Mouse (Mus musculus): ENCODE data around the gene Scn4b.

The Scn4b gene

GRCm38 (mm10) chr9:45138191-45139032 lies at the start of gene Scn4b:
Gene Scn4b, plus strand, starts transcription at chr9:45138395.
- DNase-seq = peak; percentile 55

GRCm38 (mm10) chr9:45090811-45091210 lies 47.4 kb upstream of the Scn4b start:
- no peak for DNase-seq

- DNase-seq = peak; percentile 30
Measured at GRCm38 (mm10) chr9:45092641-45093040, 45.6 kb upstream of the Scn4b start.

GRCm38 (mm10) chr9:45095149-45095937 lies 42.9 kb upstream of the Scn4b start:
- no peak for DNase-seq

GRCm38 (mm10) chr9:45097877-45098276 lies 40.3 kb upstream of the Scn4b start:
- DNase-seq = no peak

GRCm38 (mm10) chr9:45098426-45098825 lies 39.8 kb upstream of the Scn4b start:
- no peak for DNase-seq

GRCm38 (mm10) chr9:45102528-45102927 lies 35.7 kb upstream of the Scn4b start:
- no peak for DNase-seq

GRCm38 (mm10) chr9:45103211-45103979 lies 34.8 kb upstream of the Scn4b start:
- DNase-seq = no peak

- peak; percentile 43 for DNase-seq
Measured at GRCm38 (mm10) chr9:45105596-45106374, 32.4 kb upstream of the Scn4b start.

GRCm38 (mm10) chr9:45115706-45116105 lies 22.5 kb upstream of the Scn4b start:
- DNase-seq = no peak

- no peak for DNase-seq
Measured at GRCm38 (mm10) chr9:45116819-45117218, 21.4 kb upstream of the Scn4b start.

GRCm38 (mm10) chr9:45117741-45118431 lies 20.3 kb upstream of the Scn4b start, which contains the start of gene Scn2b:
Gene Scn2b, plus strand, starts transcription at chr9:45117782.
- no peak for DNase-seq

GRCm38 (mm10) chr9:45118552-45118951 lies 19.6 kb upstream of the Scn4b start:
- no peak for DNase-seq

- DNase-seq = no peak
Measured at GRCm38 (mm10) chr9:45119316-45119953, 18.8 kb upstream of the Scn4b start.

GRCm38 (mm10) chr9:45119954-45120530 lies 18.2 kb upstream of the Scn4b start:
- DNase-seq = no peak

- no peak for DNase-seq
Measured at GRCm38 (mm10) chr9:45120567-45120966, 17.6 kb upstream of the Scn4b start.

- no peak for DNase-seq
Measured at GRCm38 (mm10) chr9:45121001-45121400, 17.2 kb upstream of the Scn4b start.

GRCm38 (mm10) chr9:45121769-45122168 lies 16.4 kb upstream of the Scn4b start:
- DNase-seq = peak; percentile 80

- DNase-seq = no peak
Measured at GRCm38 (mm10) chr9:45122209-45122761, 15.9 kb upstream of the Scn4b start.

GRCm38 (mm10) chr9:45125211-45125610 lies 13.0 kb upstream of the Scn4b start:
- DNase-seq = no peak

All from kidney, adult 18-20 months (tissue).